Mouse (Mus musculus) hindbrain, postnatal 0 days (tissue): ENCODE data around the gene Gm10217. TPM values are rescaled to one million over a fixed set of nuclear protein-coding genes. Genes with fewer than 3 reads are reported as not detected.

ENCODE experiments used
- ATAC-seq: fragments of 200-750 bp; cut with Nextera tagmentation; 2 replicates; pipeline ENCODE4 v1.8.0; 2017; ENCODE audit warnings: mild to moderate bottlenecking, moderate TSS enrichment, moderate library complexity
- DNase-seq: peaks from one replicate; pipeline ENCODE4 v3.0.0-alpha.2; 2015; ENCODE audit warnings: low spot score
- H3K27ac ChIP-seq: fragments of 300-500 bp; sonication (generic); 2 replicates; pipeline ENCODE4 v1.5.1; 2014; ENCODE audit warnings: mild to moderate bottlenecking
- H3K27me3 ChIP-seq: fragments of 300-500 bp; sonication (generic); 2 replicates; pipeline ENCODE4 v1.6.1; 2014; ENCODE audit warnings: low read length, mixed read lengths; ENCODE audit not compliant: insufficient read depth
- H3K36me3 ChIP-seq: fragments of 300-500 bp; sonication (generic); 2 replicates; pipeline ENCODE4 v1.6.1; 2014; ENCODE audit warnings: low read length, mixed read lengths; ENCODE audit not compliant: insufficient read depth
- H3K4me1 ChIP-seq: fragments of 300-500 bp; sonication (generic); 2 replicates; pipeline ENCODE4 v1.6.1; 2014; ENCODE audit warnings: antibody characterized with exemption, low read length, mixed read lengths; ENCODE audit not compliant: insufficient read depth
- H3K4me2 ChIP-seq: fragments of 300-500 bp; sonication (generic); 2 replicates; pipeline ENCODE4 v1.6.1; 2014; ENCODE audit warnings: low read depth, mild to moderate bottlenecking, low read length, moderate library complexity, mixed read lengths
- H3K4me3 ChIP-seq: fragments of 300-500 bp; sonication (generic); 2 replicates; pipeline ENCODE4 v1.5.1; 2014; ENCODE audit warnings: low read length
- H3K9ac ChIP-seq: fragments of 300-500 bp; sonication (generic); replicated peaks from 2 replicates; pipeline ENCODE4 v1.6.1; 2014; ENCODE audit warnings: mild to moderate bottlenecking, low read length, moderate library complexity, mixed read lengths
- H3K9me3 ChIP-seq: fragments of 300-500 bp; sonication (generic); 2 replicates; pipeline ENCODE4 v1.6.1; 2016; ENCODE audit warnings: low read length, mixed read lengths
- CTCF ChIP-seq: IDR thresholded peaks from 2 replicates; pipeline ENCODE4 v1.5.1; 2016; ENCODE audit warnings: antibody characterized with exemption, control low read depth, low read depth
- WGBS: fragments of 180-500 bp; shearing (Covaris S2); extraction: QIAGEN DNeasy Blood & Tissue Kit; methylation state at CpG from one replicate; pipeline ENCODE4 v1.1.7; 2014; 5-methylcytosine and 5-hydroxymethylcytosine counted together
- polyA plus RNA-seq: library from polyadenylated mRNA; unstranded; fragments of >200 nt; fragmentation: Nextera tagmentation; extraction: Ambion mirVana; gene quantifications from 2 replicates; pipeline ENCODE4 v1.2.1, GENCODE M21; 2015
- total RNA-seq: library from RNA; depleted of rRNA; stranded (reverse); fragments of >200 nt; gene quantifications from 2 replicates; pipeline ENCODE4 v1.2.3, GENCODE M21; 2014; rRNA removed

Gene Gm10217
- not detected in 2 replicates for total RNA-seq
- polyA plus RNA-seq, result not detected in 2 replicates

DNA sequence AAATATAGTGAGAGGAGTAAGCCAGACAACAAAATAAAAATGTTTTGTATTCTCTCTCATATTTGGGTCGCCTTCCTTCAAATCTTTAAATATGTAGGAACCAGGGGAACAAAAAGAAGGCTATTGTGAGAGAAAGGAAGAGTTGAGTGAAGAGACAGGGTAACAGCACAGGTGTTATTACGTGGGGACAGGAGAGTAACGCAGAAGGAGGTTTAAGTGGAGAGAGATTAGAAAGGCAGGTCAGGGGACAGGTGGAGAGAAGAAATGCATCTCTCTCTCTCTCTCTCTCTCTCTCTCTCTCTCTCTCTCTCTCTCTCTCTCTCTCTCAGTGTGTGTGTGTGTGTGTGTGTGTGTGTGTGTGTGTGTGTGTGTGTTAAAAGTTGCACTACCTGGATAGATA is at the start of gene Gm10217:
Gm10217 (plus strand) TSS at position 301 of the 400 bp plus-strand sequence.
- no peak within 1 kb of the TSS for H3K4me3 ChIP-seq
- no peaks in the 10 kb centered on the region for H3K27me3 ChIP-seq
- ATAC-seq, result no peak
- no peak within 1 kb of the TSS for H3K9ac ChIP-seq
- H3K4me1 ChIP-seq, result no peaks in the 10 kb centered on the region
- no peak for TF ChIP-seq CTCF
- H3K9me3 ChIP-seq, result no peaks in the 10 kb centered on the region
- DNase-seq, result no peak
- no peak within 1 kb of the TSS for H3K4me2 ChIP-seq
- H3K27ac ChIP-seq, result no peak within 1 kb of the TSS
- WGBS, result 95% methylated on average over 3 of the region's 3 CpGs
- H3K36me3 ChIP-seq, result no peaks in the 10 kb centered on the region

DNA sequence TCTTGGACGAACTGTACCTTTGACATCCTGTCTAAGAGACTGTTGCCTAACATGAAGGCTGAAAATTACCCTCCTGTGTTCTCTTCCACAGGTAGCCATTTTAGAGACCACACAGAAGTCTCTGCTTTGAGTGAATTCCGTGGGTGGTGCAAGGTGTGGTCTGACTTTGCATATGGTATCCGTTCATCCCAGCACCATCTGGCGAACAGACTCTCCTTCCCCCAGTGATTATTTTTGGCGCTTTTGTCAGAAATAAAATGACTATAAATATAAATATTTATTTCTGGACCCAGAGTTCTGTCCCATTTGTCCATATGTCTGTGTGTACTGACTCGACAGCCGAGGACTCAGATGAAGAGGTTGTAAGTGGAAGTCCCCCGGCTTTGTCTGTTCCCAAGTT is 39.3 kb upstream of the Gm10217 start:
- Histone ChIP-seq H3K36me3 (no peaks in the 10 kb centered on the region), H3K4me2 (no peak overlapping the region), H3K4me3 (no peak overlapping the region), H3K4me1 (no peaks in the 10 kb centered on the region), H3K9ac (no peak overlapping the region), H3K9me3 (0 out of 2 replicates have a peak, but pooled peaks cover 2% of the 10 kb centered on the region), H3K27me3 (no peaks in the 10 kb centered on the region), H3K27ac (no peak overlapping the region)
- ATAC-seq (no peak), DNase-seq (no peak)
- 85% methylated on average over 8 of the region's 8 CpGs for WGBS
- TF ChIP-seq CTCF, result no peak

GRCm38 (mm10) chr8:9840257-9840656 is 23.8 kb upstream of the Gm10217 start:
- 85% methylated on average over 3 of the region's 3 CpGs for WGBS
- ATAC-seq, result no peak

GRCm38 (mm10) chr8:9859286-9859685 is 4.8 kb upstream of the Gm10217 start:
- H3K4me2 ChIP-seq, result no peak overlapping the region
- H3K4me1 ChIP-seq, result no peaks in the 10 kb centered on the region
- no peaks in the 10 kb centered on the region for H3K36me3 ChIP-seq
- H3K9ac ChIP-seq, result no peak overlapping the region
- no peak overlapping the region for H3K4me3 ChIP-seq
- H3K27me3 ChIP-seq, result no peaks in the 10 kb centered on the region
- 11% methylated on average over 2 of the region's 2 CpGs for WGBS
- no peak for ATAC-seq
- no peak for TF ChIP-seq CTCF
- H3K9me3 ChIP-seq, result no peaks in the 10 kb centered on the region
- DNase-seq, result no peak
- H3K27ac ChIP-seq, result no peak overlapping the region

More at GRCm38 (mm10) chr8:9840257-9840656, 23.8 kb upstream of the Gm10217 start:
- no peaks in the 10 kb centered on the region for H3K36me3 ChIP-seq
- no peak overlapping the region for H3K4me3 ChIP-seq
- no peak for TF ChIP-seq CTCF
- no peak for DNase-seq
- H3K9ac ChIP-seq, result no peak overlapping the region
- no peak overlapping the region for H3K27ac ChIP-seq
- no peaks in the 10 kb centered on the region for H3K9me3 ChIP-seq
- no peaks in the 10 kb centered on the region for H3K27me3 ChIP-seq
- no peaks in the 10 kb centered on the region for H3K4me1 ChIP-seq
- no peak overlapping the region for H3K4me2 ChIP-seq

DNA sequence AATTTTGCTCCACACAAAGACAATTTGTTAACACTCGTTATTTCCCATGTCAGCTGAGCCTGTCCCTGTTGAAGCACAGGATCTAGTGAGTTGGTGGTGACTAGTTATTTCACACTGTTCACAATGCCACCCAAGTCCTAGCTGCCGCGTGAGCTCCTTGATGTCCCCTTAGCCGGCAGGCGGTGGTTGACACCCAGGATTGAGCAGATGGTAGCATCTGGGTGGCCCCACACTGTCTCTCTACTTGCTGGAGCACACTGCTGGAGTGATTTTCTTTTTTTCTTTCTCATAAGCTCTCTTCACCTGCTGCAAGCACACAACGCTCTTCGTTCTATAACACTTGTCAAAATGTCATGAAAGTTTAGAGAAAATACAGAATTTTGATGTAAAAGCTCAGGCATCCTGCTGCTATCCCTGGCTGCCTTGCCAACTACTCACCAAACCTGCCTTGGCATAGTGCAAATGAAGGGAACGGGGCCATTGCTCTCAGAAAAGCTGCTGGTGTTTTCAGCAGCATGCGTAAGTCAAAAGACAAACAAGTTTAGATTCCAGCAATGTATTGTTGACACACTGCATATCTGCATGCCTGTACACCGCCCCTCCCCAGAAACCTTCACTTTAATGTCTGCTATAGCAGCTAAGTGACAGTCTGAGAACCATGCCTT is 3.4 kb upstream of the Gm10217 start:
- peak; percentile 15 for DNase-seq
- WGBS, result 64% methylated on average over 10 of the region's 10 CpGs
- no peak overlapping the region for H3K4me2 ChIP-seq
- no peak overlapping the region for H3K9ac ChIP-seq
- no peak for ATAC-seq
- H3K27me3 ChIP-seq, result no peaks in the 10 kb centered on the region
- TF ChIP-seq CTCF, result no peak
- H3K36me3 ChIP-seq, result no peaks in the 10 kb centered on the region
- no peak overlapping the region for H3K4me3 ChIP-seq
- H3K27ac ChIP-seq, result no peak overlapping the region
- no peaks in the 10 kb centered on the region for H3K9me3 ChIP-seq
- H3K4me1 ChIP-seq, result no peaks in the 10 kb centered on the region

DNA sequence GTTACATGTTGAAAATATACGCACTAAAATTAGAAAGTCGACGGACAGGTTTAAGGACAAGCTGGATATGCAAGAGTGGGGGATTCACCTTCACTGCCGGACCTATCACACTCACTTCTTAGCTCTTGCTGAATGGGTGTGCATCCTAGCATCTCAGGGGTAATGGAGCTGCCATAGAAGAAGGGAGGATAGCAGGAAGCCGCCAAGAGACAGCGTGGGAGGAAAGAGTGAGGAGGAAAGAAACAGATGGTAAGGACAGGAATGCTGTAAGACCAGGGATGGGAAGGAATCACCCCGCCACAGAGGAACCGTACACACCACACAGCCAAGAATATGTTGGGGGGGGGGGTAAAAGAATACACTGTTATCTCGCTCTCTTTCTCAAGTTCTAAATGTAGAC is 1.1 kb downstream of the Gm10217 start:
- Histone ChIP-seq H3K9ac (no peak overlapping the region), H3K27me3 (no peaks in the 10 kb centered on the region), H3K4me1 (no peaks in the 10 kb centered on the region), H3K4me2 (no peak overlapping the region), H3K27ac (no peak overlapping the region), H3K4me3 (no peak overlapping the region), H3K36me3 (no peaks in the 10 kb centered on the region), H3K9me3 (no peaks in the 10 kb centered on the region)
- DNase-seq, result no peak
- TF ChIP-seq CTCF, result no peak
- 84% methylated on average over 9 of the region's 9 CpGs for WGBS
- no peak for ATAC-seq

DNA sequence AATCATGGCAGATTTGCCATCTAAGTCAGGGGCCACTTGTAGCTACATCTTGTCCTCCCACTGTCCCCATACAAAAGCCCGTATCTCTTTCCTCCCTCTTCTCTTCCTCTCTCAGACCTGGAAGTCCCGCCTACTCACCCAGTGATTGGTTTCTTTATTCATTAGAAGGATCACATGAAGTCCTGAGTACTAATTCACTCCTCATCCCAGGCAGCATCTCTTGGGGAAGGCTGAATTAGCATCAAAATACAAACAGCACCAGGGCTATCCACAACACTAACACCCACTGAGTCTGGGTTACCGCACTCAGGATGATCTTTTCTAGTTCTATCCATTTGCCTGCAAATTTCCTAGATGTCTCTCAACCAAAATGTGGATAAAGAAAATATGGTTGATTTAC is 4.0 kb downstream of the Gm10217 start:
- 62% methylated on average over 3 of the region's 3 CpGs for WGBS
- ATAC-seq, result no peak
- no peak overlapping the region for H3K27ac ChIP-seq

More for the DNA sequence above, 4.0 kb downstream of the Gm10217 start:
- no peaks in the 10 kb centered on the region for H3K9me3 ChIP-seq
- no peaks in the 10 kb centered on the region for H3K36me3 ChIP-seq
- H3K4me1 ChIP-seq, result no peaks in the 10 kb centered on the region
- H3K4me2 ChIP-seq, result no peak overlapping the region
- no peaks in the 10 kb centered on the region for H3K27me3 ChIP-seq
- TF ChIP-seq CTCF, result no peak
- H3K9ac ChIP-seq, result no peak overlapping the region
- H3K4me3 ChIP-seq, result no peak overlapping the region
- no peak for DNase-seq
